Mouse (Mus musculus) layer of hippocampus, adult 8-10 months (tissue): ENCODE results near the gene Fam196b. TPM values are rescaled to one million over a fixed set of nuclear protein-coding genes. Genes with fewer than 3 reads are reported as not detected.

ENCODE experiments used
- DNase-seq, 2 experiments: peaks; one replicate each; pipeline ENCODE4 v3.0.0; 2022; ENCODE audit warnings: low spot score in 2 of 2
- total RNA-seq, 4 experiments: library from RNA; stranded (reverse); gene quantifications; 2 replicates each; pipeline ENCODE4 v1.2.4; 2022

The Fam196b gene
- total RNA-seq, 4 experiments from 2014 or later: 0.70 to 1.1 (median 1.00) TPM

GRCm38 (mm10) chr11:34332344-34333031, 17.9 kb downstream of the Fam196b start:
- no peak for DNase-seq

- no peak for DNase-seq
These were observed 23.3 kb downstream of the Fam196b start for GRCm38 (mm10) chr11:34337907-34338306.

- no peak for DNase-seq
These were observed 25.1 kb downstream of the Fam196b start for GRCm38 (mm10) chr11:34339693-34340092.

GRCm38 (mm10) chr11:34343742-34344307, 29.2 kb downstream of the Fam196b start:
- DNase-seq: no peak

- no peak for DNase-seq
These were observed 29.7 kb downstream of the Fam196b start for GRCm38 (mm10) chr11:34344310-34344709.

GRCm38 (mm10) chr11:34348287-34348918, 33.8 kb downstream of the Fam196b start:
- peak; percentile 60 to 76 for DNase-seq

GRCm38 (mm10) chr11:34349453-34350056, 34.9 kb downstream of the Fam196b start:
- no peak for DNase-seq

- DNase-seq: no peak
These were observed 40.8 kb downstream of the Fam196b start for GRCm38 (mm10) chr11:34355406-34355805.

GRCm38 (mm10) chr11:34356109-34356508, 41.5 kb downstream of the Fam196b start:
- no peak for DNase-seq

- DNase-seq: no peak
These were observed 57.6 kb downstream of the Fam196b start for GRCm38 (mm10) chr11:34372224-34372623.

GRCm38 (mm10) chr11:34375557-34375956, 60.9 kb downstream of the Fam196b start:
- DNase-seq: no peak

GRCm38 (mm10) chr11:34377649-34378048, 63.0 kb downstream of the Fam196b start:
- DNase-seq: no peak

- DNase-seq: no peak
These were observed 68.9 kb downstream of the Fam196b start for GRCm38 (mm10) chr11:34383501-34383900.

GRCm38 (mm10) chr11:34384178-34384577, 69.6 kb downstream of the Fam196b start:
- DNase-seq: no peak

- peak in 1 of 2 experiments; percentile 10 for DNase-seq
These were observed 70.5 kb downstream of the Fam196b start for GRCm38 (mm10) chr11:34385001-34385688.

GRCm38 (mm10) chr11:34389261-34390116, 74.9 kb downstream of the Fam196b start:
- no peak for DNase-seq

- DNase-seq: no peak
These were observed 77.5 kb downstream of the Fam196b start for GRCm38 (mm10) chr11:34392105-34392504.

- no peak for DNase-seq
These were observed 81.2 kb downstream of the Fam196b start for GRCm38 (mm10) chr11:34395802-34396201.

GRCm38 (mm10) chr11:34397661-34398060, 83.0 kb downstream of the Fam196b start:
- DNase-seq: no peak

GRCm38 (mm10) chr11:34398555-34398954, 83.9 kb downstream of the Fam196b start:
- DNase-seq: no peak

GRCm38 (mm10) chr11:34401343-34401742, 86.7 kb downstream of the Fam196b start:
- no peak for DNase-seq
